Mouse (Mus musculus): ENCODE results near the gene D230025D16Rik. TPM values are rescaled to one million over a fixed set of nuclear protein-coding genes. Genes with fewer than 3 reads are reported as not detected.
A peak's percentile ranks its signal among the peaks of the same experiment; 100 is the strongest.
"Not testable (repeated sequence)": the region's sequence is repeated elsewhere in the genome, so short reads cannot be mapped to it uniquely, and the experiment has no call there.

The D230025D16Rik gene
- polyA plus RNA-seq, 1 experiment from 2014 or later = 38.2 TPM

DNA sequence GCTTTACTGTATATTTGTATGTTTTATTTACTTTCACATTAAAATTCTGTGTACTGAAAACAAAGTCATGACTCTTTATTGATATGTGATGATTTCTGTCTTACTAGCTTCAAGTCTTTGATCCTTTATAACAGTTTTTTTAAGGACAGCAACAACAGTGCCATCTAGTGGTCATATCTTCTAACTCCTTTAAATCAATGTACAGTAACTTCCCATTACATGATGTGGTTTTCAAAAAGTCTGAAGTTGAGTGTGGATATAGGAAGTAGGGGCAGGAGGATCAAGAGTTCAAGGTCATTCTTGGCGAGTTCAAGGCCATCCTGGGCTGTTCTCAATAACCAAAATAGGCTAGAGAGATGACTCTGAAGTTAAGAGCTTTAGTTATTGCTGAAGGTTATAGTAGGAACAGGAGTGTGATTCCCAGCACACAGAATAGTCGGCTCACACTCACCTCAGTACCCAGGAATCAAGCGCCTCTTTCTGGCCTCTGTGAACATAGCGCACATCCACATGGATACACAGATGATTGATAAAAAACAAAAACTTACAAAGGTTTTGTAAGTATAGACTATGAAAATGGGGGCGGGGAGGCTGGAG, 6.9 kb upstream of the D230025D16Rik start:
- H3K9ac ChIP-seq = no peak overlapping the region
- H3K27me3 ChIP-seq = no peaks in the 10 kb centered on the region
- no peak overlapping the region for H3K27ac ChIP-seq
- H3K9me3 ChIP-seq = no peaks in the 10 kb centered on the region
- no peaks in the 10 kb centered on the region for H3K4me1 ChIP-seq
- peaks cover 17% of the 10 kb centered on the region for H3K36me3 ChIP-seq
- no peak overlapping the region for H3K4me2 ChIP-seq
- ATAC-seq (ENCODE audit: borderline replicate concordance, extremely low read depth, low FRiP score, low TSS enrichment) = no peak
- 74% methylated on average over 5 of the region's 5 CpGs for WGBS
- no peak overlapping the region for H3K4me3 ChIP-seq

DNA sequence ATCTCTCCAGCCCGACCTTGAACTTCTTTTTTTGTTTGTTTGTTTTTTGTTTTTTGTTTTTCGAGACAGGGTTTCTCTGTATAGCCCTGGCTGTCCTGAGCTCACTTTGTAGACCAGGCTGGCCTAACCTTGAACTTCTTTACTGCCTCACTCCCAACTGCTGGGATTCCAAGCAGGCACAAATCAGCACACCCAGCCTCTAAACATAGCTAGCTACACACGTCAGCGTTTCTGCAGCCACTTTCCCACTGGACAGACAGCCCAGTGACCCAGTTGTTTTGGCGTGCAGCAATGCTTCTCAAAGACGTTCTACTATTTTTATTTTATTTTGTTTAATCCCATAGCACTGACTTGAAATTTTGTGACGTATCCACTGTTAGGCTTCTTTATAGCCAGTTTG, 1.1 kb upstream of the D230025D16Rik start:
- Histone ChIP-seq H3K4me2 (peak overlapping the region; percentile 87), H3K4me3 (no peak overlapping the region), H3K27ac (peak overlapping the region; percentile 89; the same call in 1 of the 2 replicates), H3K36me3 (no peaks in the 10 kb centered on the region), H3K27me3 (no peaks in the 10 kb centered on the region), H3K9me3 (no peaks in the 10 kb centered on the region), H3K9ac (no peak overlapping the region), H3K4me1 (peaks cover 24% of the 10 kb centered on the region)
- ATAC-seq (ENCODE audit: borderline replicate concordance, extremely low read depth, low FRiP score, low TSS enrichment) = no peak
- WGBS = 69% methylated on average over 7 of the region's 7 CpGs

DNA sequence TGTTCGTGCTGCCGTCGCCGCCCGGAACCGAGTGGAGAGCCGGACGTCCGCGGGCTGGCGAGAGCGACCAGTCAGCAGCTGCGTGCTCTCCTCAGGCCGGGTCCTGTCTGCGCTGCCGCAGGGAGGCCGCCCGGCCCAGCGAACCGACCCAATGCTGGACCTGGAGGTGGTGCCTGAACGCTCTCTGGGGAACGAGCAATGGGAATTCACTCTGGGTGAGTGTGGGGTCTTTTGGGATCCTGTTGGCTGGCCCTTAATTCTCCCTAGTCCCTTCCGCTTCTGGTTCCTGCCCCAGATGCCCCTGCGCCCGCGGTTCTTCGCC, 288 bp downstream of the D230025D16Rik start:
- peak overlapping the region; percentile 89 for H3K27ac ChIP-seq
- no peaks in the 10 kb centered on the region for H3K9me3 ChIP-seq
- no peak for ATAC-seq (ENCODE audit: borderline replicate concordance, extremely low read depth, low FRiP score, low TSS enrichment)
- peak overlapping the region; percentile 65 for H3K4me3 ChIP-seq
- no peaks in the 10 kb centered on the region for H3K36me3 ChIP-seq
- peak overlapping the region; percentile 87 for H3K4me2 ChIP-seq
- under 1% methylated on average over 27 of the region's 27 CpGs for WGBS
- H3K4me1 ChIP-seq = peaks cover 24% of the 10 kb centered on the region
- H3K9ac ChIP-seq = peak overlapping the region; percentile 64
- no peaks in the 10 kb centered on the region for H3K27me3 ChIP-seq

DNA sequence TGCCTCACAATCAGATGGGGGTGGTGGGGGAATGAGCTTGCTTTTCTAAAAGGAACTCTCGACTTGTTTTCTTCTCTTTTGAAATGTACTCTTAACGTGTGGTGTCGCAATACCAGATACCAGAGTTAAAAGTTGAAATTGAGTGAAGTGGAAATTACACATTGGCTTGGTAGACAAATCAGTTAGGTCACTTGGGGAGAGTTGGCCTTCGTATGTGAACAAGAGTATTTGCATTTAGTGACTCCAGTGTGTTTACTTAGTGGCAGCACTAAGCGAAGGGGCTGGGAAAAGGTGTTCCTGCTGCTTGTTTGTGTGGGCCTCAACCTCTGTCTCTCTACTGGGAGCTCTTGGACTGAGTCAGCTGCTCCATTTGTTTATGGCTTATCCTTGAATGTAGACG, 972 bp downstream of the D230025D16Rik start:
- 12% methylated on average over 6 of the region's 6 CpGs for WGBS
- no peak for ATAC-seq (ENCODE audit: borderline replicate concordance, extremely low read depth, low FRiP score, low TSS enrichment)
- peak overlapping the region; percentile 89 for H3K27ac ChIP-seq

DNA sequence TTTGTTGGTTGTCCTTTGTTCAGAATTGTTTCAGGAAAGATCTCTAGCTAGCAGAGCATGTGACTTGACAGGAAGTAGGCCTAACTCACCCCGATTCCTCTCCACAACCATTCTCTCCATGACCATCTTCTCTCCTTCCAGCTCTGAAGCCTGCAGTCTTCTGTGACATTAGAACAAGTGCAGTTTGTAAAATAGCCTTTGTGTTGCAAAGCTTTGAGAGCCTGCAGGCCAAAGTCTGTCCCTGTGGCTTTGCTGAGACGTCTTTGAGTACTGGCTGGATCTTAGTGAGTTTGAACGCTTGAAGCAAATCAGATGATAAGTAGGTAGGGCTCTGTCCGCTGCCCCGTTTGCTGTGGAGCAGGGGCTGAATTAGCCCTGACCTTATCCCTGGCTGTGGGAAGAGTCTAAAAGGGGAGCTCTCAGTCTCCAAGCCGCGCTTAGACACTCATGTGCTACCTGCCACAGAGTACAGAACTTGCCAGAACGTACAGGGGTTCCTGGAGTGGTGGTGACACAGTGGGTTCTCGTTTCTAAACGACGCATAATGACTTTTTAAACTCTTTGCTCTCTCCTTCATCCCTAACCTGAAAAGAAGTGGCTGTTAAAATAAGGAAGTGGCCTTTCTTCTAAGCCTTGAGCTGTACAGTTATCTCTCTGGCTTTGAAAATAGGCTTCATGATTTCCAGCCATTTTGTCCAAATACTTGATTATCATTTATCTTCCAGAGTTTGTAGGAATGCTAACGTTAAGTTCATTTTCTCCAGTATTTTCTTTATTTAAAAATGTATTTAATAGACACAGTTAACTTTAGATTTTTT, 6.8 kb downstream of the D230025D16Rik start:
- Histone ChIP-seq H3K36me3 (peaks cover 31% of the 10 kb centered on the region), H3K27ac (no peak overlapping the region), H3K4me3 (no peak overlapping the region), H3K9me3 (no peaks in the 10 kb centered on the region), H3K9ac (no peak overlapping the region), H3K4me2 (no peak overlapping the region), H3K4me1 (peaks cover 8% of the 10 kb centered on the region), H3K27me3 (no peaks in the 10 kb centered on the region)
- ATAC-seq (ENCODE audit: borderline replicate concordance, extremely low read depth, low FRiP score, low TSS enrichment) = no peak
- 74% methylated on average over 12 of the region's 12 CpGs for WGBS

More for the DNA sequence above, 972 bp downstream of the D230025D16Rik start:
- Histone ChIP-seq H3K4me1 (peaks cover 24% of the 10 kb centered on the region), H3K36me3 (no peaks in the 10 kb centered on the region), H3K9me3 (no peaks in the 10 kb centered on the region), H3K4me3 (peak overlapping the region; percentile 65), H3K4me2 (peak overlapping the region; percentile 87), H3K27me3 (no peaks in the 10 kb centered on the region), H3K9ac (peak overlapping the region; percentile 64)

DNA sequence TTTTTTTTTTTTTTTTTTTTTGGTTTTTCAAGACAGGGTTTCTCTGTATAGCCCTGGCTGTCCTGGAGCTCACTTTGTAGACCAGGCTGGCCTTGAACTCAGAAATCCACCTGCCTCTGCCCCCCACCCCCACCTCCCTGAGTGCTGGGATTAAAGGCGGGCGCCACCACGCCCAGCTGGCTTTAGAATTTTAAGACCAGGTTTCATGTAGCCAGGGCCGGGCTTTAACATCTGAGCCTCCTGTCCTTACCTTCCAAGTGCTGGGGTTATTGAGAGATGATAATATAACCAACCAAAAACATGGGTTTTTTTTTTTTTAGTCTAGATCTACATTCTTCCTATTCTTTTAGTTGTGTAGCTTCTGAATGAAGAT, 7.4 kb downstream of the D230025D16Rik start:
- not testable (repeated sequence) for ATAC-seq (ENCODE audit: borderline replicate concordance, extremely low read depth, low FRiP score, low TSS enrichment); H3K4me1 ChIP-seq; H3K9ac ChIP-seq; H3K27me3 ChIP-seq; H3K9me3 ChIP-seq; H3K4me3 ChIP-seq; H3K4me2 ChIP-seq; H3K27ac ChIP-seq
- H3K36me3 ChIP-seq = peaks cover 31% of the 10 kb centered on the region
- 95% methylated on average over 4 of the region's 4 CpGs for WGBS

DNA sequence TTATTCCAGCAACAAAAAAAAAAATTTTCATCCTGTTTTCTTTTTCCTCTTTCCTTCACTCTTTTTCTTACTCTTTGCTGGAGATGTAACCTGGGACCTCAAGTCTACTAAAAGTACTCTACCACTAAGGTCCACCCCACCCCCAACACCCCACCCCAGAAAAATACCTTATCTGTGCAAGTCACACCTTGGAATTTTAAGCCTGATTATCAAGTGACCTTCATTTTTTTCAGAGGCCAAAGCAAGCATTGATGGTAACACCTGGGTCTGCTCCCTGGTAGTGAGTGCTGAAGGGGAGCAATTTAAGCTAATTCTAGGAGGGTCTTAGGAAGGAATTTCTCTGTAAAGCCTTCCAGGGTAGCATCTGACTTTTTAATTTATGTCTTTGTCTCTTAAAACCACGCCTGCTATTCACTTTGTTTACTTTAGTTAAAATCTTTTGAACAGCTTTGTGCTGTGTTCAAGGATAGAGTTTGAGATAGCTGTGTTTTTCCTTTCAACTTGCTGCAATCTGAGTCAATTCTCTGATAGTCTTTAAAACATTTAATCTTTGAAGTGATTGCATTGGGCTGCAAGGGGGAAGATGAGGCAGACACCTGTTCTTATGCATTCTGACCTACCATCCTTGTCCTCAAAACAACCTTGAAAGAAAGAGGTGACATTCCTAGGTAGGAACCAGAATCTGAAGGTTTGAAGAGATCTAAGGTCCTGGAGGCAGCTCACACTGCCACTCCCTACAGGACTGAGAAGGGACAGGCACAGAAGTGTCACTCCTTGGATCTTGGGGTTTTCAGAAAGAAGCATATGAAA, 8.4 kb downstream of the D230025D16Rik start:
- no peak overlapping the region for H3K4me2 ChIP-seq
- H3K4me1 ChIP-seq = 0 out of 2 replicates have a peak, but pooled peaks cover 2% of the 10 kb centered on the region
- H3K9ac ChIP-seq = no peak overlapping the region
- no peaks in the 10 kb centered on the region for H3K27me3 ChIP-seq
- H3K4me3 ChIP-seq = no peak overlapping the region
- H3K36me3 ChIP-seq = peaks cover 31% of the 10 kb centered on the region
- H3K9me3 ChIP-seq = no peaks in the 10 kb centered on the region
- no peak overlapping the region for H3K27ac ChIP-seq
- WGBS = 24% methylated on average over 1 of the region's 1 CpGs
- no peak for ATAC-seq (ENCODE audit: borderline replicate concordance, extremely low read depth, low FRiP score, low TSS enrichment)

DNA sequence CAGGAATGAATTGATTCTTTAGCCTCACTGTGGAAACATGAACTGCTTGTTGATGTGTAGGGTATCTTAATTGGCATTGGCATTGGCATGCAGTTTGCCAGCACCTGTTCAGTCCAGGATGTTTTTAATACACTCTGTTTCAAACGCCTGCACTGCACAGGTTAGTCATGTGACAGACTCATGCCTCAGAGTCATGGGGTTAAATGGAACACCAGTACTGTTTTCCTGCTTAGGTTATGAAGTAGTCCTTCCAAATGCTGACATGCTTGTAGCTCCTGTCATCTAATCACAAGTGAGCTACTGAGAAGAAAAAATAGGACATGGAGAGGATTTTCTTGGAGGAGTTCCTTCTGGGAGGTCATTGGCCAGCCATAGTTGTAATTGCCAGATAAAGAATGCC, 10.3 kb downstream of the D230025D16Rik start:
- H3K4me2 ChIP-seq = no peak overlapping the region
- no peak overlapping the region for H3K27ac ChIP-seq
- 69% methylated on average over 1 of the region's 1 CpGs for WGBS
- no peak overlapping the region for H3K9ac ChIP-seq
- peaks cover 47% of the 10 kb centered on the region for H3K36me3 ChIP-seq
- no peaks in the 10 kb centered on the region for H3K9me3 ChIP-seq
- H3K4me3 ChIP-seq = no peak overlapping the region
- ATAC-seq (ENCODE audit: borderline replicate concordance, extremely low read depth, low FRiP score, low TSS enrichment) = no peak
- H3K4me1 ChIP-seq = 0 out of 2 replicates have a peak, but pooled peaks cover 2% of the 10 kb centered on the region
- no peaks in the 10 kb centered on the region for H3K27me3 ChIP-seq

DNA sequence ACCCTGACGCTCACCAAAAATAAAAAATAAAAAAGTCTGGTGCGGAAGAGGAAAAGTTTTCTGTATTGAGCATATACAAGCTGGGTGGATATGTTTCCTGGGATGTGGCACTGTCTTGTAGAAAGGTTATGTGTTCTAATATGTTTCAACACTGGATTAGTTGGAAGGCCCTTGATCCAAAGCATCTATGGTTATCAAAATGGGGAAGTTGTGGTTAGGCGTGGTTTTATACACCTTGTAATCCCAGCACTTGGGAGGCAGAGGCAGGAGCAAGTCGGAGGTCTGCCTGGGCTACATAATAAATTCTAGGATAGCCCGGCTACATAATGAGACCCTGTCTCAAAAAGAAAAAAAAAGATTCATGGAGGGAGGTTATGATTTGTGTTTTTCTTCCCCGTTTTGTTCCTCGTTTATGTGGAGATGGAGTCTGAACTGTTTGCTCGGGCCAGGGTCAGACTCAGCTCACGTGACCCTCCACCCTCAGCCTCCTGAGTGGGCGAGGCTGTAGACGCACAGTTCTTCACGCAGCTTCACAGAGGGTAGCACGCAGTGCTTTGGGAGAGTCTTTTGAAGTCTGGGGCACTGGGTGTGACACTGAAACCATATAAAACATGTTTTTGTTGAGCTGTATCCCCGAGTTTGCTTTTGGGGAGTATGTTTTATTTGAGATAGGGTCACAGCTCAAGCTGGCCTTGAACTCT, 12.6 kb downstream of the D230025D16Rik start:
- Histone ChIP-seq H3K4me1 (0 out of 2 replicates have a peak, but pooled peaks cover 2% of the 10 kb centered on the region), H3K36me3 (peaks cover 63% of the 10 kb centered on the region), H3K27me3 (no peaks in the 10 kb centered on the region), H3K4me2 (no peak overlapping the region), H3K9me3 (no peaks in the 10 kb centered on the region), H3K9ac (no peak overlapping the region), H3K27ac (no peak overlapping the region), H3K4me3 (no peak overlapping the region)
- WGBS = 93% methylated on average over 14 of the region's 14 CpGs
- no peak for ATAC-seq (ENCODE audit: borderline replicate concordance, extremely low read depth, low FRiP score, low TSS enrichment)

DNA sequence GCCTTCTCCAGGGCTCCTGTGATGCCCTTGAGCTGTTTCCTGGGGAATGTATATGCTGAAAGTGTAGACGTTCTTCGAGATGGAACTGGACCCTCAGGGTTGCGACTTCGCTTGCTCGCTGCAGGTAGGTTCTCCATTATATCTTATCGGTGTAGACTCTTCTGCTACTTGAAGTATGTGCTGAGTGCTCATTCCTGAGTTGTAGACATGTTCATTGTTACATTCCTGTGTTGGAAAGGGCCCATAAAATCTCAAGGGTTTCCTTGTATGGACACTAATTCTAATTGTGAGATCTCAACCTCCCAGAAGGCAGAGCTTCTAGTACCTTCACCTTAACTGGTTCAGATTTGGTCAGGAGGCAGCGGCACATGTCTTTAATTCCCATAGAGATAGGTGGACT, 16.1 kb downstream of the D230025D16Rik start:
- no peaks in the 10 kb centered on the region for H3K9me3 ChIP-seq
- H3K27ac ChIP-seq = no peak overlapping the region
- no peaks in the 10 kb centered on the region for H3K4me1 ChIP-seq
- WGBS = 85% methylated on average over 7 of the region's 7 CpGs
- peaks cover 45% of the 10 kb centered on the region for H3K36me3 ChIP-seq
- no peak for ATAC-seq (ENCODE audit: borderline replicate concordance, extremely low read depth, low FRiP score, low TSS enrichment)
- H3K27me3 ChIP-seq = no peaks in the 10 kb centered on the region
- H3K9ac ChIP-seq = no peak overlapping the region
- H3K4me3 ChIP-seq = no peak overlapping the region
- no peak overlapping the region for H3K4me2 ChIP-seq

DNA sequence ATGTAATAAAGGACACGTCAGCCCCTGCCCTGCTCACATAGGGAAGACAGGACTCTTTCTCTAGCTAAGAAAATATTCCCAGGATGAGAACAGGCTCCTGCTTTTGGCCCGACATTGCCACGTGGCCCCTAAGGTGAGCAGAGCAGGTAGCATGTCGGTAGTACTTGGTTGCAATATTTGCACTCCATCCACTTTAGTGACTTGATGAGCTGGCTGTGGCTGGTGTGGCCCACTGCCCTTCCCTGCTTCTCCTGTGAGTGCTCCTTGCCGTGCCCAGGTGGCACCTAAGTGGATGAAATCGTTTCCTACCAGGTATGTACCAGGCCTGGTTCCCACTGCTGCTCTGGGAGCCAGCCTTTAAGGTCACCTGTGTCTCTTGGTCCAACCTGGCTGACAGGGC, 27.0 kb downstream of the D230025D16Rik start:
- no peak overlapping the region for H3K9ac ChIP-seq
- H3K27me3 ChIP-seq = peaks cover 9% of the 10 kb centered on the region; the same call in 1 of the 2 replicates
- H3K4me2 ChIP-seq = no peak overlapping the region
- peaks cover 28% of the 10 kb centered on the region for H3K4me1 ChIP-seq
- no peak overlapping the region for H3K4me3 ChIP-seq
- H3K9me3 ChIP-seq = no peaks in the 10 kb centered on the region
- WGBS = 91% methylated on average over 6 of the region's 6 CpGs
- ATAC-seq (ENCODE audit: borderline replicate concordance, extremely low read depth, low FRiP score, low TSS enrichment) = no peak
- H3K36me3 ChIP-seq = peaks cover 63% of the 10 kb centered on the region
- no peak overlapping the region for H3K27ac ChIP-seq
